8 mouse cellular contexts compared by ENCODE assay signal in genomic region chr8:71592374-71593170, GRCm38 (mm10). TPM values are rescaled to one million over a fixed set of nuclear protein-coding genes. Genes with fewer than 3 reads are reported as not detected.
DNase-seq lines count a peak whose midpoint lies in the region; ATAC-seq and TF ChIP-seq lines count a peak whose summit lies in the region.

No protein-coding gene starts in this region.

- H3K27me3 ChIP-seq in forebrain, embryonic 12.5 days: 0 out of 2 replicates have a peak, but pooled peaks cover 6% of the 10 kb centered on the region
- no peaks in the 10 kb centered on the region for H3K27me3 ChIP-seq in heart, postnatal 0 days (ENCODE audit: control insufficient read depth, insufficient read depth, low read length)
- H3K27me3 ChIP-seq in liver, embryonic 16.5 days (ENCODE audit: control insufficient read depth, insufficient read depth, low read depth, low read length): no peaks in the 10 kb centered on the region

- no peaks in the 10 kb centered on the region; the same call in 1 of the 2 replicates for H3K36me3 ChIP-seq in forebrain, embryonic 12.5 days (replicated peaks)
- no peaks in the 10 kb centered on the region for H3K36me3 ChIP-seq in heart, postnatal 0 days (replicated peaks; ENCODE audit: control insufficient read depth, insufficient read depth, low read length)
- H3K36me3 ChIP-seq in liver, embryonic 16.5 days (ENCODE audit: control insufficient read depth, insufficient read depth): no peaks in the 10 kb centered on the region

- peak; percentile 77 for ATAC-seq in forebrain, embryonic 12.5 days (ENCODE audit: low FRiP score)
- peak; percentile 81 for ATAC-seq in heart, postnatal 0 days (ENCODE audit: insufficient read depth, low read depth)
- peak; percentile 64 for ATAC-seq in liver, embryonic 16.5 days (ENCODE audit: low read depth)

- no peak for TF ChIP-seq EP300 in heart, postnatal 0 days (IDR thresholded peaks at IDR 0.05; ENCODE audit: low read depth)

- H3K9ac ChIP-seq in forebrain, embryonic 12.5 days: peak overlapping the region; percentile 93
- H3K9ac ChIP-seq in heart, postnatal 0 days (replicated peaks; ENCODE audit: low read depth, low read length): peak overlapping the region; percentile 82
- peak overlapping the region; percentile 72 for H3K9ac ChIP-seq in liver, embryonic 16.5 days (ENCODE audit: low read depth, low read length)

- peak overlapping the region; percentile 93 for H3K4me2 ChIP-seq in forebrain, embryonic 12.5 days
- H3K4me2 ChIP-seq in heart, postnatal 0 days (ENCODE audit: low read depth, low read length): peak overlapping the region; percentile 89
- H3K4me2 ChIP-seq in liver, embryonic 16.5 days (ENCODE audit: low read depth, low read length): peak overlapping the region; percentile 93

- H3K27ac ChIP-seq in forebrain, embryonic 12.5 days: peak overlapping the region; percentile 98
- H3K27ac ChIP-seq in heart, postnatal 0 days (ENCODE audit: low read depth): peak overlapping the region; percentile 98
- peak overlapping the region; percentile 94 for H3K27ac ChIP-seq in liver, embryonic 16.5 days (ENCODE audit: low read length)

- 0 out of 2 replicates have a peak, but pooled peaks have one; percentile 6 for TF ChIP-seq CTCF in heart, postnatal 0 days (IDR thresholded peaks at IDR 0.05; ENCODE audit: low read depth)

- 5% methylated on average over 60 of the region's 60 CpGs for WGBS in forebrain, embryonic 12.5 days
- 4% methylated on average over 60 of the region's 60 CpGs for WGBS in heart, postnatal 0 days
- WGBS in liver, embryonic 16.5 days (ENCODE audit: insufficient replicate concordance): 2% methylated on average over 60 of the region's 60 CpGs

- peaks cover 28% of the 10 kb centered on the region for H3K4me1 ChIP-seq in forebrain, embryonic 12.5 days
- peaks cover 18% of the 10 kb centered on the region for H3K4me1 ChIP-seq in heart, postnatal 0 days (ENCODE audit: control insufficient read depth, insufficient read depth)
- peaks cover 22% of the 10 kb centered on the region for H3K4me1 ChIP-seq in liver, embryonic 16.5 days (ENCODE audit: control insufficient read depth, low read depth, low read length)

- H3K4me3 ChIP-seq in forebrain, embryonic 12.5 days (replicated peaks): peak overlapping the region; percentile 90
- H3K4me3 ChIP-seq in heart, postnatal 0 days (ENCODE audit: low read depth, low read length): peak overlapping the region; percentile 74
- peak overlapping the region; percentile 73 for H3K4me3 ChIP-seq in liver, embryonic 16.5 days (ENCODE audit: low read depth, low read length)

- peak; percentile 76 for DNase-seq in CD4-positive, CD25-positive, alpha-beta regulatory T cell, adult 2 months (ENCODE audit: low read depth, low spot score)
- DNase-seq in adrenal gland, postnatal 14 days: peak; percentile 87
- DNase-seq in heart, postnatal 0 days (ENCODE audit: low spot score): peak; percentile 63
- DNase-seq in kidney, postnatal 4 days: peak; percentile 83 to 90
- DNase-seq in ovary, postnatal 14 days (ENCODE audit: low spot score): peak; percentile 69
- DNase-seq in thymus, postnatal 4 days: peak; percentile 88

- no peaks in the 10 kb centered on the region for H3K9me3 ChIP-seq in forebrain, embryonic 12.5 days
- H3K9me3 ChIP-seq in heart, postnatal 0 days (replicated peaks; ENCODE audit: control insufficient read depth, low read length): no peaks in the 10 kb centered on the region
- H3K9me3 ChIP-seq in liver, embryonic 16.5 days (replicated peaks; ENCODE audit: control insufficient read depth, low read length): no peaks in the 10 kb centered on the region

RNA-seq across cellular contexts. Expression of gene Pgls, which starts 0.6 kb away (rescaled TPM):
- total RNA-seq in adrenal gland, postnatal 14 days (2021): 212 and 250 TPM in 2 replicates
- polyA plus RNA-seq in forebrain, embryonic 12.5 days (2016; fragmentation: Nextera tagmentation; extraction: Ambion mirVana): 199 and 208 TPM in 2 replicates
- 333 and 425 TPM in 2 replicates for total RNA-seq in heart, postnatal 0 days (2014; rRNA removed; ENCODE audit: low replicate concordance)
- polyA plus RNA-seq in heart, postnatal 0 days (2015; fragmentation: Nextera tagmentation; extraction: Ambion mirVana): 210 and 212 TPM in 2 replicates
- 81.3 and 93.9 TPM in 2 replicates for polyA plus RNA-seq in liver, embryonic 16.5 days (2015; fragmentation: Nextera tagmentation; extraction: Ambion mirVana)

RNA-seq across cellular contexts. Expression of gene Fam129c, which starts 4.9 kb away (rescaled TPM):
- total RNA-seq in adrenal gland, postnatal 14 days (2021): 2.6 and 6.2 TPM in 2 replicates
- polyA plus RNA-seq in forebrain, embryonic 12.5 days (2016; fragmentation: Nextera tagmentation; extraction: Ambion mirVana): 4.3 and 5.6 TPM in 2 replicates
- total RNA-seq in heart, postnatal 0 days (2014; rRNA removed; ENCODE audit: low replicate concordance): 0.04 and 12.6 TPM in 2 replicates
- polyA plus RNA-seq in heart, postnatal 0 days (2015; fragmentation: Nextera tagmentation; extraction: Ambion mirVana): 0.59 and 1.6 TPM in 2 replicates
- 1.6 and 2.1 TPM in 2 replicates for polyA plus RNA-seq in liver, embryonic 16.5 days (2015; fragmentation: Nextera tagmentation; extraction: Ambion mirVana)

RNA-seq across cellular contexts. Expression of gene Colgalt1, which starts 18.2 kb away (rescaled TPM):
- 60.0 and 62.0 TPM in 2 replicates for total RNA-seq in adrenal gland, postnatal 14 days (2021)
- 42.7 TPM in 2 replicates for polyA plus RNA-seq in forebrain, embryonic 12.5 days (2016; fragmentation: Nextera tagmentation; extraction: Ambion mirVana)
- total RNA-seq in heart, postnatal 0 days (2014; rRNA removed; ENCODE audit: low replicate concordance): 84.1 and 108 TPM in 2 replicates
- 32.7 and 35.4 TPM in 2 replicates for polyA plus RNA-seq in heart, postnatal 0 days (2015; fragmentation: Nextera tagmentation; extraction: Ambion mirVana)
- polyA plus RNA-seq in liver, embryonic 16.5 days (2015; fragmentation: Nextera tagmentation; extraction: Ambion mirVana): 18.5 and 22.5 TPM in 2 replicates

RNA-seq across cellular contexts. Expression of gene Slc27a1, which starts 23.9 kb away (rescaled TPM):
- 91.6 and 93.6 TPM in 2 replicates for total RNA-seq in adrenal gland, postnatal 14 days (2021)
- polyA plus RNA-seq in forebrain, embryonic 12.5 days (2016; fragmentation: Nextera tagmentation; extraction: Ambion mirVana): 44.6 and 45.2 TPM in 2 replicates
- total RNA-seq in heart, postnatal 0 days (2014; rRNA removed; ENCODE audit: low replicate concordance): 68.4 and 178 TPM in 2 replicates
- polyA plus RNA-seq in heart, postnatal 0 days (2015; fragmentation: Nextera tagmentation; extraction: Ambion mirVana): 62.1 and 68.5 TPM in 2 replicates
- 2.8 and 3.2 TPM in 2 replicates for polyA plus RNA-seq in liver, embryonic 16.5 days (2015; fragmentation: Nextera tagmentation; extraction: Ambion mirVana)

RNA-seq across cellular contexts. Expression of gene Nxnl1, which starts 26.2 kb away (rescaled TPM):
- total RNA-seq in adrenal gland, postnatal 14 days (2021): 0.53 and 1.0 TPM in 2 replicates
- not detected in 2 replicates for polyA plus RNA-seq in forebrain, embryonic 12.5 days (2016; fragmentation: Nextera tagmentation; extraction: Ambion mirVana)
- 0.50 TPM in 1 of 2 replicates, not detected in the other for total RNA-seq in heart, postnatal 0 days (2014; rRNA removed; ENCODE audit: low replicate concordance)
- 0.12 TPM in 2 replicates for polyA plus RNA-seq in heart, postnatal 0 days (2015; fragmentation: Nextera tagmentation; extraction: Ambion mirVana)
- 0.05 TPM in 1 of 2 replicates, not detected in the other for polyA plus RNA-seq in liver, embryonic 16.5 days (2015; fragmentation: Nextera tagmentation; extraction: Ambion mirVana)

Comparison
In these comparisons a context has a peak if more than half of its experiments do, and no peak if none do; other contexts are left out.
1. Peak in every context shown above with its lines: DNase-seq, ATAC-seq, H3K4me3 ChIP-seq and H3K27ac ChIP-seq.